In genomic region chr8:117347556-117347955, GRCm38 (mm10) we compare ENCODE assay signal across 11 mouse cellular contexts.
DNase-seq lines count a peak whose midpoint lies in the region; ATAC-seq and TF ChIP-seq lines count a peak whose summit lies in the region.
"Had no signal": no experiment of that assay in that cellular context is flagged by ENCODE, and none has a peak within 500 bp of the region (broad histone marks: within the 10 kb centered on the region; RNA-seq: fewer than 3 reads in every experiment).

No protein-coding gene starts in this region.

- H3K36me3 ChIP-seq in kidney, adult 2 months (ENCODE audit: control insufficient read depth, insufficient read depth, low read length) = no peaks in the 10 kb centered on the region
- H3K36me3 ChIP-seq in liver, embryonic 12.5 days = 0 out of 2 replicates have a peak, but pooled peaks cover 2% of the 10 kb centered on the region

- TF ChIP-seq CTCF in kidney, adult 2 months (conservative IDR thresholded peaks at IDR 0.05; ENCODE audit: insufficient read depth, insufficient read length, low read depth, low read length) = no peak

- no peaks in the 10 kb centered on the region for H3K27me3 ChIP-seq in kidney, adult 2 months (replicated peaks; ENCODE audit: control insufficient read depth, insufficient read depth, low read length)
- no peaks in the 10 kb centered on the region for H3K27me3 ChIP-seq in liver, embryonic 12.5 days (replicated peaks)

- peak overlapping the region; percentile 76 for H3K27ac ChIP-seq in kidney, adult 2 months (ENCODE audit: insufficient read depth, low read depth, low read length)
- H3K27ac ChIP-seq in liver, embryonic 12.5 days = no peak overlapping the region; the same call in 1 of the 2 replicates

- ATAC-seq in liver, embryonic 12.5 days = no peak
- no peak for ATAC-seq in frontal cortex, adult (ENCODE audit: low TSS enrichment)

- H3K9me3 ChIP-seq in liver, embryonic 12.5 days (replicated peaks) = no peaks in the 10 kb centered on the region

- H3K4me2 ChIP-seq in liver, embryonic 12.5 days = peak overlapping the region; percentile 61

- TF ChIP-seq POLR2A in kidney, adult 2 months (IDR thresholded peaks at IDR 0.05; ENCODE audit: low read depth, low read length) = no peak

- 31% methylated on average over 4 of the region's 4 CpGs for WGBS in kidney, adult 2 months
- 76% methylated on average over 4 of the region's 4 CpGs for WGBS in liver, embryonic 12.5 days (ENCODE audit: insufficient replicate concordance)

- DNase-seq in 3T3-L1 (ENCODE audit: low read depth, low spot score) = peak; percentile 53
- DNase-seq in adipocyte (ENCODE audit: low spot score) = peak; percentile 90
- peak; percentile 96 for DNase-seq in kidney, adult 2 months
- DNase-seq in ovary, postnatal 36 days (ENCODE audit: low spot score) = no peak
- DNase-seq in frontal cortex, postnatal 25 days (ENCODE audit: low spot score in 2 of 2) = no peak
- DNase-seq in urinary bladder, adult 18-20 months (ENCODE audit: low spot score in 2 of 2) = no peak
- DNase-seq: cerebellum, postnatal 25 days; retina, postnatal 1 day had no signal

- peak overlapping the region; percentile 55; the same call in 1 of the 2 replicates for H3K9ac ChIP-seq in liver, embryonic 12.5 days

- H3K4me1 ChIP-seq in kidney, adult 2 months (ENCODE audit: control insufficient read depth, insufficient read depth, low read length) = peaks cover 50% of the 10 kb centered on the region
- peaks cover 96% of the 10 kb centered on the region for H3K4me1 ChIP-seq in liver, embryonic 12.5 days

- no peak overlapping the region for H3K4me3 ChIP-seq in kidney, adult 2 months (ENCODE audit: insufficient read depth, low read depth, low read length)
- no peak overlapping the region for H3K4me3 ChIP-seq in liver, embryonic 12.5 days
- H3K4me3 ChIP-seq: myocyte had no signal

Comparison
In these comparisons a context has a peak if more than half of its experiments do, and no peak if none do; other contexts are left out.
1. DNase-seq: peak in 3T3-L1 (single experiment), adipocyte (single experiment) and kidney, adult 2 months (single experiment); none in ovary, postnatal 36 days (single experiment), frontal cortex, postnatal 25 days (0 of 2) and urinary bladder, adult 18-20 months (0 of 2).